Mouse (Mus musculus) forebrain, embryonic 13.5 days (tissue): ENCODE measurements at regions not wholly inside any gene's neighbourhood (a gene's known extent, or its start where the extent isn't known, plus 50 kb on each side); places are given as distances from the start of the nearest gene placed in this dataset.
A peak's percentile ranks its signal among the peaks of the same experiment; 100 is the strongest.

ENCODE experiments used
- ATAC-seq: fragments of 200-750 bp; cut with Nextera tagmentation; 2 replicates; pipeline ENCODE4 v1.8.0; 2017
- H3K27ac ChIP-seq: fragments of 300-500 bp; sonication (generic); 2 replicates; pipeline ENCODE4 v1.5.1; 2015; ENCODE audit warnings: inconsistent platforms, mild to moderate bottlenecking, moderate library complexity
- H3K27me3 ChIP-seq: fragments of 300-500 bp; sonication (generic); 2 replicates; pipeline ENCODE4 v1.6.1; 2015; ENCODE audit warnings: mild to moderate bottlenecking, inconsistent platforms
- H3K36me3 ChIP-seq: fragments of 300-500 bp; sonication (generic); 2 replicates; pipeline ENCODE4 v1.6.1; 2015; ENCODE audit warnings: mild to moderate bottlenecking, inconsistent platforms; ENCODE audit not compliant: poor library complexity, severe bottlenecking
- H3K4me1 ChIP-seq: fragments of 300-500 bp; sonication (generic); 2 replicates; pipeline ENCODE4 v1.6.1; 2015; ENCODE audit warnings: inconsistent platforms
- H3K4me2 ChIP-seq: fragments of 300-500 bp; sonication (generic); 2 replicates; pipeline ENCODE4 v1.6.1; 2015; ENCODE audit warnings: inconsistent platforms, mild to moderate bottlenecking, moderate library complexity
- H3K4me3 ChIP-seq: fragments of 300-500 bp; sonication (generic); 2 replicates; pipeline ENCODE4 v1.5.1; 2015; ENCODE audit warnings: mild to moderate bottlenecking, inconsistent platforms
- H3K9ac ChIP-seq: fragments of 300-500 bp; sonication (generic); 2 replicates; pipeline ENCODE4 v1.6.1; 2015; ENCODE audit warnings: mild to moderate bottlenecking, inconsistent platforms
- H3K9me3 ChIP-seq: fragments of 300-500 bp; sonication (generic); replicated peaks from 2 replicates; pipeline ENCODE4 v1.6.1; 2016; ENCODE audit warnings: inconsistent platforms
- WGBS: fragments of 180-500 bp; shearing (Covaris S2); methylation state at CpG from one replicate; pipeline ENCODE4 v1.1.7; 2015; 5-methylcytosine and 5-hydroxymethylcytosine counted together

GRCm38 (mm10) chr14:58788190-58788945, 354.3 kb downstream of the 1700129C05Rik start:
- ATAC-seq: no peak
- 80% methylated on average over 10 of the region's 10 CpGs for WGBS
- H3K27me3 ChIP-seq: no peaks in the 10 kb centered on the region
- no peaks in the 10 kb centered on the region for H3K9me3 ChIP-seq
- H3K27ac ChIP-seq: no peak overlapping the region
- H3K4me2 ChIP-seq: no peak overlapping the region
- H3K36me3 ChIP-seq: no peaks in the 10 kb centered on the region
- H3K4me3 ChIP-seq: no peak overlapping the region
- H3K9ac ChIP-seq: no peak overlapping the region
- H3K4me1 ChIP-seq: no peaks in the 10 kb centered on the region

GRCm38 (mm10) chr14:58787618-58788017, 355.1 kb downstream of the 1700129C05Rik start:
- H3K4me1 ChIP-seq: no peaks in the 10 kb centered on the region
- H3K4me2 ChIP-seq: no peak overlapping the region
- no peak overlapping the region for H3K4me3 ChIP-seq
- no peak overlapping the region for H3K27ac ChIP-seq
- no peaks in the 10 kb centered on the region for H3K36me3 ChIP-seq
- ATAC-seq: no peak
- no peaks in the 10 kb centered on the region for H3K27me3 ChIP-seq
- 76% methylated on average over 2 of the region's 2 CpGs for WGBS
- H3K9ac ChIP-seq: no peak overlapping the region
- no peaks in the 10 kb centered on the region for H3K9me3 ChIP-seq

- H3K27ac ChIP-seq: no peak overlapping the region
- H3K4me1 ChIP-seq: no peaks in the 10 kb centered on the region
- no peaks in the 10 kb centered on the region for H3K9me3 ChIP-seq
- WGBS: 90% methylated on average over 4 of the region's 4 CpGs
- no peak overlapping the region for H3K4me3 ChIP-seq
- no peaks in the 10 kb centered on the region for H3K36me3 ChIP-seq
- H3K4me2 ChIP-seq: no peak overlapping the region
- ATAC-seq: no peak
- H3K9ac ChIP-seq: no peak overlapping the region
- no peaks in the 10 kb centered on the region for H3K27me3 ChIP-seq
These were observed 355.8 kb downstream of the 1700129C05Rik start for GRCm38 (mm10) chr14:58786791-58787491.

DNA sequence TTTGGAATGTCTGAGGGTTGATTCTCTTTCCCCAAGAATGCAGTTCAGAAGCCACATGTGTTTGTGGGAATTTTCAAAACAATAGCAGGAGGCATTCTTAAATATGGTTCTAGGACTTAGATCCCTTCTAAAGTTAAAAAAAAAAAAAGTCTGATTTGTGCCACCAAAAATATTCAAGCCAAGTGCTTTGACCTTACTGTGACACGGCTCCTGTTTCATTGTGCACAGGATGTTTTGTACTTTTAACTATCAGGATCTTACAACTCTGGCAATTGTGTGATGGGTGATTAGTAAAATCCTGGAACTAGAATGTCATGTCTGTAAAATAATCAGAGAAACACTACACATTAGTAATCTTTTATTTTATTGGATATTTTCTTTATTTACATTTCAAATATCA, 359.5 kb downstream of the 1700129C05Rik start:
- 69% methylated on average over 1 of the region's 1 CpGs for WGBS
- Histone ChIP-seq H3K9ac (no peak overlapping the region), H3K9me3 (no peaks in the 10 kb centered on the region), H3K27ac (no peak overlapping the region), H3K4me2 (no peak overlapping the region), H3K4me1 (0 out of 2 replicates have a peak, but pooled peaks cover 6% of the 10 kb centered on the region), H3K4me3 (no peak overlapping the region), H3K36me3 (no peaks in the 10 kb centered on the region), H3K27me3 (no peaks in the 10 kb centered on the region)
- ATAC-seq: no peak

- no peak overlapping the region for H3K4me3 ChIP-seq
- H3K4me2 ChIP-seq: no peak overlapping the region
- H3K27me3 ChIP-seq: no peaks in the 10 kb centered on the region
- ATAC-seq: no peak
- 0 out of 2 replicates have a peak, but pooled peaks cover 6% of the 10 kb centered on the region for H3K4me1 ChIP-seq
- 69% methylated on average over 4 of the region's 4 CpGs for whole genome bisulfite sequencing
- no peak overlapping the region for H3K27ac ChIP-seq
- H3K9ac ChIP-seq: no peak overlapping the region
- no peaks in the 10 kb centered on the region for H3K36me3 ChIP-seq
- no peaks in the 10 kb centered on the region for H3K9me3 ChIP-seq
These were observed 362.4 kb downstream of the 1700129C05Rik start for GRCm38 (mm10) chr14:58780306-58780705.

- no peak overlapping the region for H3K9ac ChIP-seq
- no peaks in the 10 kb centered on the region for H3K36me3 ChIP-seq
- no peaks in the 10 kb centered on the region for H3K9me3 ChIP-seq
- WGBS: 20% methylated on average over 4 of the region's 4 CpGs
- no peak overlapping the region for H3K4me3 ChIP-seq
- H3K4me2 ChIP-seq: no peak overlapping the region
- H3K27ac ChIP-seq: no peak overlapping the region
- H3K4me1 ChIP-seq: 0 out of 2 replicates have a peak, but pooled peaks cover 6% of the 10 kb centered on the region
- peak; percentile 76 for ATAC-seq
- no peaks in the 10 kb centered on the region for H3K27me3 ChIP-seq
These were observed 364.0 kb downstream of the 1700129C05Rik start for GRCm38 (mm10) chr14:58778675-58779074.

DNA sequence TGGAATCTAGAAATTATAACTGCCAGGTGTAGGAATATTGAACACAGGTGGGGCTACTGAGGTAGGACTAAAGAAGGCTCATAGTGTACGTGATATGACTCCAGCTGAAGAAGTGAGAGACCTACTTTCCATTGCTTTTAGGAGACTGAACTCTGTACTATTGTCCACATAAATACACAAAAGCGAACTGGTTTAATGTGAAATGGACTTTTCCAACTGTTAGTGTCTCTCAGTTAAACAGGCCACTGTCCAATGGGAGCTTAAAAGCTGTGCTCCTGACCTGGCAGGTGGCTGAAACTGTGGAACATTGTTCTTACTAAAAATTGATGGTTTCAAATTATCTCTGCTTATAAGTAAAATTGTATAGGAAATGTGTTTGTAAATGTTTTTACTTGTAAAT, 381.4 kb downstream of the 1700129C05Rik start:
- 84% methylated on average over 2 of the region's 2 CpGs for WGBS
- H3K27me3 ChIP-seq: no peaks in the 10 kb centered on the region
- H3K27ac ChIP-seq: no peak overlapping the region

GRCm38 (mm10) chr14:58759759-58760158, 382.9 kb downstream of the 1700129C05Rik start:
- 85% methylated on average over 4 of the region's 4 CpGs for WGBS
- no peaks in the 10 kb centered on the region for H3K4me1 ChIP-seq
- H3K9ac ChIP-seq: no peak overlapping the region
- no peak overlapping the region for H3K27ac ChIP-seq
- no peak overlapping the region for H3K4me3 ChIP-seq
- H3K9me3 ChIP-seq: no peaks in the 10 kb centered on the region
- H3K4me2 ChIP-seq: no peak overlapping the region
- no peaks in the 10 kb centered on the region for H3K36me3 ChIP-seq
- ATAC-seq: no peak
- no peaks in the 10 kb centered on the region for H3K27me3 ChIP-seq

More for the DNA sequence above, 381.4 kb downstream of the 1700129C05Rik start:
- H3K4me3 ChIP-seq: no peak overlapping the region
- no peaks in the 10 kb centered on the region for H3K9me3 ChIP-seq
- H3K36me3 ChIP-seq: no peaks in the 10 kb centered on the region
- no peak for ATAC-seq
- H3K9ac ChIP-seq: no peak overlapping the region
- no peaks in the 10 kb centered on the region for H3K4me1 ChIP-seq
- H3K4me2 ChIP-seq: no peak overlapping the region

DNA sequence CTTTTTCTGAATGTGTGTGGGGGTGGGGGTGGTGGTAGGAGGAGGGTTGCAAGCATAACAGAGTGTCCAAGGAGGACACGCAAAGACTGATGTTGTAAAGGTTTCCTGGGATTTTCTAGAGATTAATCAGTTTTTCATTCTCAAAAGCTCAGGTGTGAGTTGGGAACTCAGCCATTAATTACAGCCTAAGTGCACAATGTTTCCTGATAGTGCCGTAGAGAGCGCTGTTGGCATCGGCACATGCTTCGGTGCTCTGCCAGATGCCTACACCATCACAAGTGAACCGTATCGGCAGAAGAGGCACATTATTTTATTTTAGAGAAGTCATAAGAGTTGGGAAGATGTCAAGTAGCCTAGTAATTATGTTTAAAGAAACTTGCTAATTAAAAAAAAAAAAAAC, 388.9 kb downstream of the 1700129C05Rik start:
- H3K4me3 ChIP-seq: no peak overlapping the region
- no peaks in the 10 kb centered on the region for H3K27me3 ChIP-seq
- no peaks in the 10 kb centered on the region for H3K9me3 ChIP-seq
- H3K4me2 ChIP-seq: no peak overlapping the region
- H3K4me1 ChIP-seq: no peaks in the 10 kb centered on the region
- H3K9ac ChIP-seq: no peak overlapping the region
- 85% methylated on average over 7 of the region's 7 CpGs for WGBS
- H3K36me3 ChIP-seq: no peaks in the 10 kb centered on the region
- no peak for ATAC-seq
- H3K27ac ChIP-seq: no peak overlapping the region

- H3K4me3 ChIP-seq: no peak overlapping the region
- no peaks in the 10 kb centered on the region for H3K36me3 ChIP-seq
- WGBS: 91% methylated on average over 1 of the region's 1 CpGs
- no peak overlapping the region for H3K27ac ChIP-seq
- no peak overlapping the region for H3K4me2 ChIP-seq
- no peak for ATAC-seq
- H3K27me3 ChIP-seq: no peaks in the 10 kb centered on the region
- H3K9ac ChIP-seq: no peak overlapping the region
- no peaks in the 10 kb centered on the region for H3K9me3 ChIP-seq
- H3K4me1 ChIP-seq: no peaks in the 10 kb centered on the region
These were observed 389.6 kb downstream of the 1700129C05Rik start for GRCm38 (mm10) chr14:58753136-58753535.

DNA sequence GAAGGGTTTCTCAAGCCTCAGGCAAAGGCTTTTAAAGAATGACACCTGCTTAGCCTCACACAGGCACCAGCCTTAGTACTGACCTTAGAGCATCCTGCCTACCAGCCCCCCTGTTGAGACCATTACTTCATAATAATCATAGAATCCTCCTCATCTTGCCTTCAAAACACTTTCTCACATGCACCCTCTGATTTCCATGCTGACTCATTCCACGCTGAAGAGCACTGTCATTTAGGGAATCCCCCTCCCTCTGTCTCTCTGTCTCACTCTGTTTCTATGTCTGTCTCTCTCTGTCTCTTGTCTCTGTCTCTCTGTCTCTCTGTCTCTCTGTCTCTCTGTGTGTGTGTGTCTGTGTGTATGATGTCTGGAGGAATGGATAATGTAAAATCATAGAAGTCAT, 416.3 kb downstream of the 1700129C05Rik start:
- H3K4me1 ChIP-seq: no peaks in the 10 kb centered on the region
- ATAC-seq: no peak
- no peak overlapping the region for H3K9ac ChIP-seq
- no peaks in the 10 kb centered on the region for H3K27me3 ChIP-seq
- no peak overlapping the region for H3K4me3 ChIP-seq
- no peak overlapping the region for H3K4me2 ChIP-seq
- H3K27ac ChIP-seq: no peak overlapping the region
- 73% methylated on average over 1 of the region's 1 CpGs for WGBS
- H3K9me3 ChIP-seq: no peaks in the 10 kb centered on the region
- no peaks in the 10 kb centered on the region for H3K36me3 ChIP-seq

DNA sequence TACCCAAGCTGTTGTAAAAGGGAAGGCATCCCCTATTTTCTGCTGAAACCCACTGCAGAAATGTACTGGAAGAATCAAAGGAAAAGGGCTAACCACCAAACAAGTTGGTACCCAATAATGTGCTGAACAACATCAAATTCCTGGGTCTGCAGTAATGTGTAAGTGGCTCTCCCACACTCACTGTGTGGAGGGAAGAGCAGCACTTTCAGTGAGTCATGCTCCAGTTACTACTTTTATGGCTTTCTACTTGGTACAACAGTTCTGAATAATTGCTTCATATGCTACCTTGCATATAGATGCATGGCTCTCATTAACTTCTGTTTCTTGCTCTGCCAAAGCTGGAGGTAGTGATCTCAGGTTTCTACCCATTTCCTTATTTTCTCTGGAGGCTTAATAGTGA, 427.8 kb downstream of the 1700129C05Rik start:
- H3K9me3 ChIP-seq: no peaks in the 10 kb centered on the region
- no peaks in the 10 kb centered on the region for H3K36me3 ChIP-seq
- no peaks in the 10 kb centered on the region for H3K27me3 ChIP-seq
- H3K9ac ChIP-seq: no peak overlapping the region
- H3K4me1 ChIP-seq: no peaks in the 10 kb centered on the region
- H3K4me2 ChIP-seq: no peak overlapping the region
- H3K4me3 ChIP-seq: no peak overlapping the region
- H3K27ac ChIP-seq: no peak overlapping the region
- no peak for ATAC-seq
